ENCODE assay signal across 30 mouse cellular contexts in genomic region chr5:30901860-30902259, GRCm38 (mm10). TPM values are rescaled to one million over a fixed set of nuclear protein-coding genes. Genes with fewer than 3 reads are reported as not detected.
DNase-seq lines count a peak whose midpoint lies in the region; ATAC-seq and TF ChIP-seq lines count a peak whose summit lies in the region.
"Had no signal": no experiment of that assay in that cellular context is flagged by ENCODE, and none has a peak within 500 bp of the region (broad histone marks: within the 10 kb centered on the region; RNA-seq: fewer than 3 reads in every experiment).

No protein-coding gene starts in this region.

- peaks cover 2% of the 10 kb centered on the region for H3K4me1 ChIP-seq in heart, adult 2 months (ENCODE audit: control insufficient read depth, insufficient read depth, low read length)
- peaks cover 9% of the 10 kb centered on the region for H3K4me1 ChIP-seq in small intestine, adult 2 months (ENCODE audit: control insufficient read depth, insufficient read depth, insufficient read length, low read length)
- peaks cover 25% of the 10 kb centered on the region for H3K4me1 ChIP-seq in hindbrain, embryonic 13.5 days (replicated peaks)

- intact Hi-C loops in heart, adult 2 months (cut with DNase I), result no loop called here

- peaks cover 3% of the 10 kb centered on the region; the same call in 1 of the 2 replicates for H3K36me3 ChIP-seq in heart, adult 2 months (ENCODE audit: control insufficient read depth, insufficient read depth, low read length)
- H3K36me3 ChIP-seq in small intestine, adult 2 months (ENCODE audit: control insufficient read depth, insufficient read depth, low read length), result peaks cover 24% of the 10 kb centered on the region
- peaks cover 80% of the 10 kb centered on the region for H3K36me3 ChIP-seq in hindbrain, embryonic 13.5 days

- no peak for TF ChIP-seq EP300 in heart, adult 2 months (IDR thresholded peaks at IDR 0.05; ENCODE audit: insufficient read depth, low read depth, low read length)

- TF ChIP-seq CTCF in heart, adult 2 months (IDR thresholded peaks at IDR 0.05), result no peak
- TF ChIP-seq CTCF in small intestine, adult 2 months (IDR thresholded peaks at IDR 0.05; ENCODE audit: extremely low read depth, insufficient read length, insufficient replicate concordance, low read depth, low read length), result no peak

- no peak for TF ChIP-seq POLR2A in heart, adult 2 months (IDR thresholded peaks at IDR 0.05; ENCODE audit: insufficient read depth, low read depth, low read length)
- no peak for TF ChIP-seq POLR2A in small intestine, adult 2 months (IDR thresholded peaks at IDR 0.05; ENCODE audit: low read depth, low read length)

- no peak overlapping the region for H3K4me3 ChIP-seq in heart, adult 2 months
- H3K4me3 ChIP-seq in small intestine, adult 2 months (ENCODE audit: low read depth, low read length), result no peak overlapping the region
- H3K4me3 ChIP-seq in hindbrain, embryonic 13.5 days, result no peak overlapping the region
- H3K4me3 ChIP-seq: embryonic facial prominence, embryonic 10.5 days; embryonic facial prominence, embryonic 15.5 days; forebrain, embryonic 13.5 days; heart, embryonic 12.5 days; limb, embryonic 10.5 days; limb, embryonic 15.5 days; liver, embryonic 15.5 days had no signal

- WGBS in heart, adult 2 months, result 88% methylated on average over 5 of the region's 5 CpGs
- WGBS in small intestine, adult 2 months, result 77% methylated on average over 5 of the region's 5 CpGs
- 96% methylated on average over 5 of the region's 5 CpGs for WGBS in hindbrain, embryonic 13.5 days

- no peak overlapping the region for H3K4me2 ChIP-seq in hindbrain, embryonic 13.5 days
- H3K4me2 ChIP-seq: embryonic facial prominence, embryonic 15.5 days; forebrain, embryonic 13.5 days; heart, embryonic 12.5 days; hindbrain, embryonic 14.5 days; limb, embryonic 15.5 days; liver, embryonic 15.5 days; lung, embryonic 14.5 days; midbrain, embryonic 11.5 days had no signal

- no peaks in the 10 kb centered on the region for H3K27me3 ChIP-seq in heart, adult 2 months (ENCODE audit: control insufficient read depth, insufficient read depth, low read length)
- H3K27me3 ChIP-seq in small intestine, adult 2 months (ENCODE audit: control insufficient read depth, insufficient read depth, low read length), result no peaks in the 10 kb centered on the region
- no peaks in the 10 kb centered on the region for H3K27me3 ChIP-seq in hindbrain, embryonic 13.5 days
- H3K27me3 ChIP-seq: embryonic facial prominence, embryonic 15.5 days; forebrain, embryonic 13.5 days; heart, embryonic 12.5 days; limb, embryonic 15.5 days; liver, embryonic 15.5 days had no signal

- H3K79me2 ChIP-seq in heart, adult 2 months (replicated peaks; ENCODE audit: control insufficient read depth, insufficient read depth, low read length), result no peaks in the 10 kb centered on the region

- H3K9ac ChIP-seq in heart, adult 2 months (ENCODE audit: low read depth, low read length), result no peak overlapping the region
- H3K9ac ChIP-seq in hindbrain, embryonic 13.5 days, result no peak overlapping the region
- H3K9ac ChIP-seq: embryonic facial prominence, embryonic 15.5 days; forebrain, embryonic 13.5 days; heart, embryonic 12.5 days; hindbrain, embryonic 14.5 days; limb, embryonic 15.5 days; liver, embryonic 15.5 days; lung, embryonic 14.5 days had no signal

- DNase-seq in heart, adult 11 months, result peak; percentile 85
- DNase-seq in heart, adult 2 months, result no peak
- peak; percentile 36 for DNase-seq in kidney, postnatal 10 days
- DNase-seq in kidney, adult 8-10 months, result no peak
- DNase-seq in NIH3T3 (ENCODE audit: low read depth), result peak; percentile 93
- DNase-seq in gastrocnemius, postnatal 10 days, result no peak
- DNase-seq: adrenal gland, adult 2 months; adrenal gland, postnatal 36 days; cerebellum, adult 2 months; cerebellum, postnatal 14 days; gastrocnemius, postnatal 25 days; heart, adult 18-20 months; heart, postnatal 4 days; layer of hippocampus, adult 9-11 months; lung, embryonic 14.5 days; lung, postnatal 14 days; right cerebral cortex, postnatal 25 days; spleen, adult 18-20 months; thymus, postnatal 14 days had no signal

- no peaks in the 10 kb centered on the region for H3K9me3 ChIP-seq in hindbrain, embryonic 13.5 days
- H3K9me3 ChIP-seq: embryonic facial prominence, embryonic 10.5 days; embryonic facial prominence, embryonic 15.5 days; forebrain, embryonic 13.5 days; heart, embryonic 12.5 days; limb, embryonic 10.5 days; limb, embryonic 15.5 days; liver, embryonic 15.5 days had no signal

- H3K27ac ChIP-seq in heart, adult 2 months, result no peak overlapping the region
- H3K27ac ChIP-seq in small intestine, adult 2 months (ENCODE audit: insufficient read depth, low read depth, low read length), result peak overlapping the region; percentile 61; the same call in 1 of the 2 replicates
- no peak overlapping the region for H3K27ac ChIP-seq in hindbrain, embryonic 13.5 days
- H3K27ac ChIP-seq: embryonic facial prominence, embryonic 10.5 days; forebrain, embryonic 13.5 days; hindbrain, embryonic 14.5 days; limb, embryonic 10.5 days; limb, embryonic 15.5 days; liver, embryonic 15.5 days had no signal

- ATAC-seq in hindbrain, embryonic 13.5 days (ENCODE audit: low FRiP score), result no peak
- ATAC-seq: forebrain, embryonic 13.5 days had no signal

RNA-seq across cellular contexts. Expression of gene Ost4, which starts 5.7 kb away (rescaled TPM):
- 100 to 1,000 TPM; 160 to 161 TPM for total RNA-seq in heart, adult 2 months (2021)
- polyA plus RNA-seq in heart, adult 2 months (2012; rRNA removed), result 191 and 208 TPM in 2 replicates
- polyA plus RNA-seq in small intestine, adult 2 months (2012; rRNA removed), result 161 and 211 TPM in 2 replicates
- 272 and 289 TPM in 2 replicates for polyA plus RNA-seq in hindbrain, embryonic 13.5 days (2015; fragmentation: Nextera tagmentation; extraction: Ambion mirVana)
- 100 to 1,000 TPM; 149 to 168 TPM for total RNA-seq in gastrocnemius, postnatal 10 days (2021)

RNA-seq across cellular contexts. Expression of gene Emilin1, which starts 11.3 kb away (rescaled TPM):
- total RNA-seq in heart, adult 2 months (2021), result 10 to 100 TPM; 21.2 to 21.3 TPM
- polyA plus RNA-seq in heart, adult 2 months (2012; rRNA removed), result 30.6 and 31.3 TPM in 2 replicates
- polyA plus RNA-seq in small intestine, adult 2 months (2012; rRNA removed), result 51.8 and 81.9 TPM in 2 replicates
- polyA plus RNA-seq in hindbrain, embryonic 13.5 days (2015; fragmentation: Nextera tagmentation; extraction: Ambion mirVana), result 23.6 and 30.2 TPM in 2 replicates
- 10 to 100 TPM; 42.2 to 60.5 TPM for total RNA-seq in gastrocnemius, postnatal 10 days (2021)

RNA-seq across cellular contexts. Expression of gene Agbl5, which starts 13.4 kb away (rescaled TPM):
- 1 to 10 TPM; 4.3 to 4.8 TPM for total RNA-seq in heart, adult 2 months (2021)
- polyA plus RNA-seq in heart, adult 2 months (2012; rRNA removed), result 7.8 and 8.7 TPM in 2 replicates
- 4.1 and 10.2 TPM in 2 replicates for polyA plus RNA-seq in small intestine, adult 2 months (2012; rRNA removed)
- polyA plus RNA-seq in hindbrain, embryonic 13.5 days (2015; fragmentation: Nextera tagmentation; extraction: Ambion mirVana), result 23.6 and 24.8 TPM in 2 replicates
- total RNA-seq in gastrocnemius, postnatal 10 days (2021), result 1 to 10 TPM; 4.5 to 5.0 TPM

RNA-seq across cellular contexts. Expression of gene Khk, which starts 19.4 kb away (rescaled TPM):
- 10 to 100 TPM; 22.6 to 29.6 TPM for total RNA-seq in heart, adult 2 months (2021)
- polyA plus RNA-seq in heart, adult 2 months (2012; rRNA removed), result 31.8 and 40.9 TPM in 2 replicates
- polyA plus RNA-seq in small intestine, adult 2 months (2012; rRNA removed), result 285 and 579 TPM in 2 replicates
- polyA plus RNA-seq in hindbrain, embryonic 13.5 days (2015; fragmentation: Nextera tagmentation; extraction: Ambion mirVana), result 8.7 and 9.1 TPM in 2 replicates
- total RNA-seq in gastrocnemius, postnatal 10 days (2021), result 10 to 100 TPM; 27.9 TPM

RNA-seq across cellular contexts. Expression of gene Tmem214, which starts 34.0 kb away (rescaled TPM):
- 10 to 100 TPM; 34.7 to 37.5 TPM for total RNA-seq in heart, adult 2 months (2021)
- polyA plus RNA-seq in heart, adult 2 months (2012; rRNA removed), result 55.3 and 55.7 TPM in 2 replicates
- 77.1 and 115 TPM in 2 replicates for polyA plus RNA-seq in small intestine, adult 2 months (2012; rRNA removed)
- 59.5 and 61.9 TPM in 2 replicates for polyA plus RNA-seq in hindbrain, embryonic 13.5 days (2015; fragmentation: Nextera tagmentation; extraction: Ambion mirVana)
- 10 to 100 TPM; 40.4 to 46.9 TPM for total RNA-seq in gastrocnemius, postnatal 10 days (2021)

Comparison
In these comparisons a context has a peak if more than half of its experiments do, and no peak if none do; other contexts are left out.
1. DNase-seq: peak in heart, adult 11 months (single experiment), kidney, postnatal 10 days (single experiment) and NIH3T3 (single experiment); none in heart, adult 2 months (0 of 2), kidney, adult 8-10 months (0 of 2) and gastrocnemius, postnatal 10 days (single experiment).